Mouse (Mus musculus) lung, postnatal 25 days (tissue): ENCODE measurements around the gene Apba2.

ENCODE experiments used
- DNase-seq: peaks from one replicate; pipeline ENCODE4 v3.0.0; 2022; ENCODE audit warnings: low spot score

Gene Apba2

DNA sequence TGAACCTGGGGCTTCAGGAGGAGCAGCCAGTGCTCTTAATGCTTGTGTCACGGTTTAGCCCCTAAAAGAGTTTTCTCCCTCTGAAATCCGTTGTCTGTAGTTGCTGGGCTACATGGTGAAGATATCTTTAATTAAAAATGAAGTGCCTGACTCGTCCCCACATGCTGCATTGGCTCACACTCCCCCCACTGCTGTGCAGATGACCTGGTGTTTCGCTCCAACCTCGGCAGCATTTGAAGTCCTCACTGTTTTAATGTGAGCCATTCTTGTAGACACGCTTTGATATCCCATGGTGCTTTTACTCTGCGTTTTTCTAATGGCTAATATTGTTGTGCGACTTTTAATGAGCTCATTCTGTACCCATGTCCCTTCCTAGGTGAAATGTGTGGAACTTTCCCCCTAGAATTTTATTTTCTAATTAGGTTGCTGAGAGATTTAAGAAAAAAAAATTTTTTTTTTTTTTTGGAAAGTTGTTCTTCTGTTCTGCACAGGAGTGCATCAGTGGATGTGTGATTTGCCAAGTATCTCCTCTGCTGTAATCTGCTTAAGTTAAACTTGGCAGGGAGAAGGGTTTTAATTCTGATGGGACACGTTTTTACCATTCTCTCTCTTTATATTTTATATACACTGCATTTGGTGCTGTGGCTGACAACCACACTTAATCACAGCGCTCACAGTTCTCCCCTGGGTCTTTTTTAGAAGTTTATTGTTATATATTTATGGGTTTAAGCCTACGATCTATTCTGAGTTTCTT is 87.3 kb downstream of the Apba2 start:
- DNase-seq, result no peak

DNA sequence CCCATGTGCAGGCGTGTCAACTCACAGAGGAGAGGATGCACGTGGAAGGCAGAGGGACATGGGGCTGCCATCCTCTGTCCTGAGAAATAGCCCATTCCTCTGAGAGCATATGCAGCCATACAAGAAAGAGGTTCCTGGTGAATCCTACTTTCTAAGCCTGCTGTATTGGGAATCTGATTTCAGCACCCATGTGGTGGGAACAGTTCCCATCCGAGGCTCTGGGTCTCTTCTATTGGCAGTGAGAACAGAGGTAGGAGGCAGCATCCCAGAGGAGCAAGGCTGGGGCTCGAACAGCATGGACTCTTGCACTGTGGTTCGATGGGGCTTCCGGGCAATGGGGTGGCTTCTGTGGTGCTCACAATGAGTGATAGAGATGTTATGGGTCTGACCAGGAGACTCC is 93.8 kb downstream of the Apba2 start:
- no peak for DNase-seq

DNA sequence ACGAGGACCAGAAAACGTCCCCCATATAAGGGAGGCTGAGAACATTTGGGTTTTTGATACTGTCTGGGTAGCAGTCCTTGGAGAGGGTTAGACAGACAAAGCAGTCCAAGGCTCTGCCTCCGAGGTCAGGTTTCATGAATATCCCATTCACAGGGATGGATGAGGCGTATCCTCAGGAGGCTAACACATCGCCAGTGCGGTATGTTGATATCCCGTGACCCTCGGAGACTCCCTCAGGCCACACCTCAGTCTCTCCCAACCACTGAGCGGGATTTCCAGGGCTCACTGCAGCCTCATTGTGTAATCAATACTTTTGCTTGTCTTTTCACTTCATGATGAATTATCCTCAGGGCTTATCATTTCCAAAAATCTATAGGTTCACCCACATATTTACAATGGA is 95.1 kb downstream of the Apba2 start:
- no peak for DNase-seq

DNA sequence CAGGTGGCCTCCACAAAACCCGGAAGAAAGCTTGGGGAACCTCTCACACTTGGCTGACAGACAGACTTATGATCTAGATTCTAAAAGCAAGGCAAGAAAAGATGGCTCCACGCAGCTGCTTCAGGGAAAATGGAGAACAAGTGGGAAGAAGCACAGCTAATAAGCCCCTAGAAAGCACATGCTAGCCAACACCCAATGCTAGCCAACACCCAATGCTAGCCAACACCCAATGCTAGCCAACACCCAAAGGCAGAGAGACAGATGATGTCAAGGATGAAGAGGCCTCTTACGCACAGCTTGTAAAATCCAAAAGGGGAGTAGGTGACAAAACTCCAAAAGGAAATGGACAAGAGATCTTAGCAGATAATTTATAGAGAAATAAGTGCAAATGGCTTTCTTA is 108.4 kb downstream of the Apba2 start:
- no peak for DNase-seq

GRCm38 (mm10) chr7:64610875-64611274 is 109.4 kb downstream of the Apba2 start:
- DNase-seq, result no peak

- no peak for DNase-seq
Observed at GRCm38 (mm10) chr7:64619261-64619660, 117.8 kb downstream of the Apba2 start.

DNA sequence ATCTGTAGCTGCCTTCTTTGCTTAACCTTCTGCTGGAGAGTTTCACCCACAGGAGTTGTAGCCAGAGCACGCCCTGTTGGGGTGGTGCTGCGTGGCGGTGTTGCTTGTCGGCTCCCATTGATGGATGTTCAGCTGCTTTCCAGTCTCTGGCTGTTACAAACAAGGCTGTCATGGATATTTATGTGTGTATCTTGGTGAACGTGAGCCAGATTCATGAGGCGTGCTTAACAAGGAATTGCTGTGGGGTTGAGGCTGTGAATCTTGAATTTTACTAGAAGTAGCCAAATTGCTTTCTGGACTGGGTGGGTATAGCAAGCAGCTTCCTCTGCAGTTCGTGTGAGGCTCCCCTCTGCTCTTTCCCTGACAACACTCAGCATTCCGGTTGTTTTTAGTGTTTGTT is 125.0 kb downstream of the Apba2 start:
- DNase-seq, result no peak

GRCm38 (mm10) chr7:64627972-64628655 is 126.6 kb downstream of the Apba2 start:
- DNase-seq, result no peak

- DNase-seq, result no peak
Observed at GRCm38 (mm10) chr7:64630697-64631096, 129.2 kb downstream of the Apba2 start.

GRCm38 (mm10) chr7:64631131-64631530 is 129.6 kb downstream of the Apba2 start:
- DNase-seq, result no peak

DNA sequence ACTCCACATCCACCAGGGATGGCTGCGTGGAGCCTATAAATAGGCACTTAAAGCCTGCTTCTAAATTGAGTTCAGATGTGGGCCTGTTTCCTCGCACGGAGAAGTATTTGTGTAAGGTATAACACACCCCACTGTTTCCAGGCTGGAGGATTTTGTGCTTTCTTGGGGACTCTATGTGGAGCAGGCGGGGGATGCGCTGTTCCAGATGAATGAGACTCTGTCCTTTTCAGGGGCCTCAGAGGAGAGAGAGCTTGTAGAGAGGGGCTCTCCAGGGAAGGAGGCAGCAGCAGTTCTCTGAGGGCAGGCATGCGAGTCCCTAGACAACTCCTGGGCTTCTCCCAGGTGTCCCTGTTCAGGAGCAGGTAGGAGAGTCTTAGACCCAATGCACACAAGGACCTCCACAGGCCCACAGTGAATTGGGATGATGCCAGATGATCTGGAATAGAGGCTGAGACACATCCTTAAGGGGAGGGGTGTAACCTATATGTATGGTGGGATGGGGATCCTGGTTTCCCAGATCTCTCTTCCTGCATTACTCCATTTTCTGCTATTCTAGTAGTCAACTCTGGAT is 130.4 kb downstream of the Apba2 start:
- no peak for DNase-seq

DNA sequence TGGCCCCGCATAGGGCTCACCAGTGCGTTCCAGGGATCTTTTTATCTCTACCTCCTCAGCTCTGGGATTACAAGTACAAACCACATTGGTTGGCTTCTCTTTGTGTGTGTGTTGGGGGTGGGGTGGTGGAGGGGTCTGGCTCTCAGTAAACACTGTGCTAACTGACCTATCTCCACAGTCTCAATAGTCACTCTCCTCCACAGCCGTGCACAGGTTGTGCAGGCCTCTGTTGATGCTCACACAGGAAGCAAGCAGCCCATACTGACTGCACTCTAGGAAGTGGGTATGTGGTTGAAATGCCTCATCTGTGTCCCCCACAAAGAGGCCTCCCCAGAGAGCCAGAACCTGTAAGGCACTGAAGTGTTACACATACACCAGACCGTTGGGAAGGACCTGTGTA is 131.7 kb downstream of the Apba2 start:
- DNase-seq, result no peak

DNA sequence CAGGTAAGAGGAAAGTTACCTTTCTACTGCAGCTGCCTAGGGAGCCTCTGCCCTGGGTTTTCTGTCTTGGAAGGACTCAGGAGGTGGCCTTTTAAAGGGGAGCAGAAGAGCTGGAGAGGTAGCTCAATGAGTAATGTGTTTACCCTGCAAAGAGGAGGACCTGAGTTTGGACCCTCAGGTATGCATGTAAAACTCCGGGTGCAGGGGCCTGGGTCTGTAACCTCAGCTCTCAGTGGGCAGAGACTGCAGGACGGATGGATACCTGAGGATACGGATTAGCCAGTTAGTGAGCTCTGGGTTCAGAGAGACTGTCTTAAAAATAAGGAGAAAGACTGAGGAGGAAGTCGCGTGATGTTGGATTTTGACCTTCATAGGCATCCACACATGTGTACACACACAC is 132.4 kb downstream of the Apba2 start:
- DNase-seq, result no peak

GRCm38 (mm10) chr7:64634482-64634881 is 133.0 kb downstream of the Apba2 start:
- no peak for DNase-seq

DNA sequence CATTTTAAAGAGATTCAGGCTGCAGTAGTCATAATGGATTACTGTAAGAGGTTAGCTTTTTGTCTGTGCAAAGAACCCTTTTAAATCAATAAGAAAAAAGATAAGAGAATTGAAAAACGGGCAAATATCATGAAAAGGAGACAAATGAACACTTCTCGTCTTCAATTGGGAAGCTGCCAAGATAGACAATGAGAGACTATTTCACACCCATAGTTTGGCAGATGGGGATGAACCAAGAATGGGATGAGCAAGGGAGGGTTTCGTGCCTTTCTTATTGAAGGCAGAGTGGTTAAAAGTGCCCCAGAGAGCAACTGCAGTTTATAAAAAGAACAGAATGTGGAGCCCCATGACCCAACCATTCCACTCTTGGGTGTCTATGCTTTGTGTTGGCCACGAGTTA is 137.4 kb downstream of the Apba2 start:
- no peak for DNase-seq

- DNase-seq, result no peak
Observed at GRCm38 (mm10) chr7:64640651-64641050, 139.1 kb downstream of the Apba2 start.

DNA sequence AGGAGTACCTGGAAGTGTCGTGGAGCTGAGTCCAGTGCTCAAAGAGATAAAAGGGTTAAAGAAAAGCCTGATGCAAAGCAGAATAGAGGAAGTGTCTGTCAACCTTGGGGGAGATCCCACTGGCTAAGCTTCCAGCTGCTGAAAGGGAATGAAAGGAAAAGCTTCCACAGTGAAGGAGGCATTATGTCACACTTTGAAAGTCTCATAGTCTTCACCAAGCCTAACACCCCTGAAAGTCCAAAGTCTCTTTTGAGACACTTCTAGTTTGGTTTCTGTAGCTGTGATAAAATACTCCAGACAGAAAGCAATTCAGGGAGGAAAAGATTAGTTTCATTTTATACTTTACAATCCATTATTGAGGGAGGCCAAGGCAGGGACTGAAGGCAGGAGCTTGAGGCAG is 141.4 kb downstream of the Apba2 start:
- DNase-seq, result no peak

- no peak for DNase-seq
Observed at GRCm38 (mm10) chr7:64645458-64645857, 144.0 kb downstream of the Apba2 start.

DNA sequence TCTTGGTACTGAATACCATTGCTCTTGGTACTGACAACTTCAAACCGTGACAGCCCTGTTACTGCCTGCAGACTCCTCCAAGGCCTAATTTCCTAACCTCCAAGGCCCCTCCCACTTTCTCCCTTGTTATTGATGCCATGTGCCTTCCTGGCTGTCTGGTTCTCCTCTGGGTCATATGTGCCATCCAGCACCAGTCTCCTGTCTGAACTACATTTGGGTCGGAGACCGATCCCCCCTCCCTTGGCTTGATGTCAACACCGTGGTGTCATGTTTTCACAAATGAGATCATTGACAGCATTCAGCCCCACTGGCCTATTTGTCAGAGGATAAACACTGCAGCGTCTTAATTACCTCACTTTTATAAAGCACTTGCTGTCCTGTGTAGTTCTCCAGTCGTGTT is 144.5 kb downstream of the Apba2 start:
- no peak for DNase-seq

DNA sequence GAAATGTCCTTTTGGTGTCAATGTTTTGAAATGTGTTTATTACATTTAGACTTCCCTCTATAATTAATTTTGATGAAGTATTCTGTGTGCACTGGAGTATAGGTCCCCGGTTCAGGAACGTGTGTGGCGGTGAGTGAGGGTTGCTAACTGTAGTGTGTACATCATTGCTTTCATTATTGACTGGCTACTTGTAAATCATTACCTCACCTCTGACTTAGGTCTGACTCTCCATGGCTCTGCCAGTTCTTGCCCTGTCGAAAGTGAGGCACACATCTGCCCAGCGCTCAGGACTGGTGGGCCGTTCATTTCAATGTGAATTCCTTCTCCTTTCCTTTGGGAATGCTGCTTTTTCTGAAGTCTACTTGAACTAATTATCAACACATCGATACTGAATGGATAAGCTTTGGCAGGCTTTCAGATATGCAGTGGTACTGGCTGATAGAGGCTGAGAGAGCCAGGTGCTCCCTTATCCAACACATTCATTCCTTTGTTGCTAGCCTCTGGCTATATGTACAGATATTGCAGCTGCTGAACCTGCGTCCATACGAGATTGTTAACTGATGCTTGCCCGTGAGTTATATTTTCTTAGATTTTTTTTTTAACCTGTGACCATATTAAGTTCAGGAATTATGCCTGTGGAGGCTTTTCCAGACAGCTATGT is 147.6 kb downstream of the Apba2 start:
- DNase-seq, result no peak

DNA sequence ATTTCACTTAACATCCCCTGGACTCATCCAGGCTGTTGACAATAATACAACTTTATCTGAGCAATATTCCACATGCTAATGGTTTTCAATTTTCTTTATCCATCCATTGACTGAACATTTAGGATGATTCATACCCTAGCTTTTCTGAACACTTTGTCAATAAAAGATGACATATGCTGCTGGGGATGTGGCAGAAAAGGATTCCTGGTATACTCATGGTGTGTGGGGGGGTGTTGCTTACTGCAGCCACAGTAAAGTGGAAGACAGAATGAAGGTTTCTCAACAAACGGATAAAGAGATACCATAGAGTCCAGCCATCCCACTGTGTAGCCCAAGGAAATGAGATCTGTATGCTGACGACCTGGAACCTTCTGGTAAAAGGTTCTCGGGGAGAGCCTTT is 150.5 kb downstream of the Apba2 start:
- DNase-seq, result no peak

DNA sequence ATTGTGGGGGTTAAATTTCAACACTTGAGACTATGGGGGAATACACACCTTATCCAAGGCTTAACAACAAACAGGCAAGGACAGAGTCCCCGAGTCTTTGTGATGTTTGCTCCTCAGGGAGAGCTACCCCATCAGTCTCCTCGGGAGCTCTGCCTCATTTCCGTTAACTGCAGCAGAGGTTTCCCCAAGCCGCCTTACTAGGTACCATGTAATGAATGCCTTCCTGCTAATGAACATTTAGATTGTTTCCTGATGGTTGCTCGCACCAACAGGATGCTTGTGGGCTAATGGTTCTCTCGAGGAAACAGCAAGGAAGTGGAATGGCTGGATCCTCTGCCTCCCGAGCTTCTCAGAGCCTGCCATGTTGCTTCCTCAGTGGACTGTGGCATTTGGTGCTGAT is 155.3 kb downstream of the Apba2 start:
- DNase-seq, result no peak

- DNase-seq, result no peak
Observed at GRCm38 (mm10) chr7:64658914-64659313, 157.4 kb downstream of the Apba2 start.
